Mouse (Mus musculus): ENCODE measurements around the gene Gipc3. TPM values are rescaled to one million over a fixed set of nuclear protein-coding genes. Genes with fewer than 3 reads are reported as not detected.

Gene Gipc3
- not detected for polyA plus RNA-seq (2014; fragmentation: Illumina TruSeq; extraction: RNeasy Lipid Tissue Mini Kit (QIAGEN cat#74804))

DNA sequence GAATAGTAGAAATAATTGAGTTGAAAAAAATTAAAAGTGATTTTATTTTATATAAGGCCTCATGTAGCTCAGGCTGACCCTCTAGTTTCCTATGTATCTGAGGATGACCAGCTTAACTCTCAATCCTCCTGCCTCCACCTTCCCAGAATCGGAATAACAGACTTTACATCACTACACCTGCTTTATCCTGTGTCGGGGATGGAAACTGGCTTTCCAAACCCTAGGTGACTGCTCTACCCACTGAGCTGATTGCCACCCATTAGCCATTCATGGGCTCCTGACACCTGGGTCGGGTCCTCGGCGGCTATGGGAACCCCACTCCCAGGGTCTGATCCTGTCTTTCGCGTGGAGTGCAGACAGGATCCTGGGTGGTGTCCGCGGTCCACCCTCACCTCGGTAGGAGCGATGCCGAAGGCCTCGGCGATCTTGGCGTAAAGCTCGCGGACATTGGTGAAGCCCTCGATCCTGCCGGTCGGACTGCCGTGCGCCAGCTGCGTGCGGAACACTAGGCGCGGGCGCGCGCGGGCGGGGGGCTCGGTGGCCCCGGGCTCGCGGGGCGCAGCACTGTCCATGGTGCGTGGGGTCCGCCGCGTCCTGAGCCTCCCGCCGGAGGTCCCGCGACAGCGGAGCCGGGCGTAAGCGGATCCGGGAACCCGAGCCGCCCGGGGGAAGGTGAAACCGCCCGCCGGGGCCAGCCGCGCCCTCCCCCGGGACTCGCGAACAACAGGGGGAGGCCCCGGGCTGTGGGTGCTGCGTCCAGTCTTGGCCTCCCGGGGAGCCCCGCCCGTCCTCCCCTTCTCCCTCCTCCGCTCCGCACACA is at the start of gene Gipc3:
Gene Gipc3, minus strand, starts transcription at position 581 of the 820 bp plus-strand sequence.

DNA sequence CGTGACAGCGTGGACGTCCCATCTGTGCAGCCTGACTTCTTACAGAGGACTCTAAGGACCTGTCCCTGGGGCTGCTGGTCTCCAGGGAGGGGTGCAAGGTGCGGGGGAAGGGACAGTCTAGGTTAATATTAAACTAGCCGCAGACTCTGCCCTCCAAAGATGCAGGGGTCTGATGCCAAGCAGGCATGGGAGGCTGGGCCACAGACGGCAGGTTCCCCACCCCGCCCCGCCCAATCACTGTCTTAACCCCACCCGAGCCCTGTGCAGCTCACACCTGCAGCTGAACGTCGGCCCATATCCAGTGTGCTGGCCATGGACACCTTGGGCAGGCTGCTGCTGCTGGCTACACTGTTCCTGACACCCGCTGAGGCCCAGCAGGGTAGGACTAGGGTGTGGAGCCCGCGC is 49.7 kb upstream of the Gipc3 start, which contains the start of gene Smim24:
Gene Smim24, plus strand, starts transcription at position 271 of the 405 bp plus-strand sequence.

DNA sequence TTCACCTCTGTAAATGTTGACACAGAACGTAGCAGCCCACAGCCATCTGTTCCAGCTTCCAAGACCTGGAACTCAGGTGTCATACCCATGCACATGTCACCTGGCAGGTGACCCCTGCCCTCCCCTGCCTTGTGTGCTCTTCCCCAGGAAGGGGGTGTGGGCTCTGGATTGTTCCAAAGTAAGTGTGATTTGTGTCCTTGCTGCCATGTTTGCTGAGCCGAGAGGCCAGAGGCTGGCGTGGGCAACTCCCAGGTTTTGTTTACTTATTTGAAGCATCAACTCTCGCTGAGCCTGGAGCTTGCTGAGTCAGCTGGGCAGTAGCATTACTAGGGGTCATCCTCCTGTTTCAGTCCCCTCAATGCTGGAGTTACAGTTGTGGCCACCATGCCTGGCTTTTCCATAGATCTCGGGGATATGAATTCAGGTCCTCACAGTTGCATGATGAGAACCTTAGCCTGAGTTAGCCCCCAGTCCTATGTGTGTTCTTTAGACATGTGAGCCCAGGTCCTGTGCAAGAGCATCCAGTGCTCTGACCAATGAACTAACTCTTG is 45.5 kb upstream of the Gipc3 start, which contains the start of gene Gm48552:
Gene Gm48552, plus strand, starts transcription at position 501 of the 551 bp plus-strand sequence.

DNA sequence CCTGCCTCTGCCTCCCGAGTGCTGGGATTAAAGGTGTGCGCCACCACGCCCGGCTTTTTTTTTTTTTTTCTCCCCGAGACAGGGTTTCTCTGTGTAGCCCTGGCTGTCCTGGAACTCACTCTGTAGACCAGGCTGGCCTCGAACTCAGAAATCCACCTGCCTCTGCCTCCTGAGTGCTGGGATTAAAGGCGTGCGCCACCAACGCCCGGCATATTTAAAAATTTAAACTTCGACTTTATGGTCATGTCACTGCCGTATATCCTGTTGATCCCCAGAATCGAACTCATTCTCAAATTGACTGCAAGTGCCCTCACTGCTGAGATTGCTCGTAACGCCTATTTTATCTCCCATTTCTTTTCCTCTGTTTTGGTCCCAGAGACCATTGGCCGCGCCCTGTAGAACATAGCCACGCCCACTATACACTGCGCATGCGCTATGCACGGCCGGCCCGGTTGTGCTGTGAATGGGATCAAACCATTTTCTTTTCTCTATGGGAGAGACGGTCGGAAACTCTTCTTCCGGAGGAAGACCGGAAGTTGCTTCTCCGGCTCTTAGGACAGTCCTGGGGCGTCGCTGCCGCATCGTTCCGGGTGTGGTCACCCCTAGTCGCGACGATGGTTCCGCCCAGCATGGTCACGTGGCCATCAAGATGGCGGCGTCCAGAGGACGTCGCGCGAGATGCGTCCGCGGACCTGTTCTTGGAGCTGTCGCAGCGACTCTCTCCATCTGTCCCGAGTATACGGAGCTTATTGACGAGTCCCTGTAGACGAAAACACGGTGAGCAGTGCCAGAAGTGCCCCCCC is 40.9 kb upstream of the Gipc3 start, which contains the start of the genes Dohh and Gm48551:
Gene Dohh, plus strand, starts transcription at position 627 of the 803 bp plus-strand sequence.
Gene Gm48551, plus strand, starts transcription at position 665 of the 803 bp plus-strand sequence.

DNA sequence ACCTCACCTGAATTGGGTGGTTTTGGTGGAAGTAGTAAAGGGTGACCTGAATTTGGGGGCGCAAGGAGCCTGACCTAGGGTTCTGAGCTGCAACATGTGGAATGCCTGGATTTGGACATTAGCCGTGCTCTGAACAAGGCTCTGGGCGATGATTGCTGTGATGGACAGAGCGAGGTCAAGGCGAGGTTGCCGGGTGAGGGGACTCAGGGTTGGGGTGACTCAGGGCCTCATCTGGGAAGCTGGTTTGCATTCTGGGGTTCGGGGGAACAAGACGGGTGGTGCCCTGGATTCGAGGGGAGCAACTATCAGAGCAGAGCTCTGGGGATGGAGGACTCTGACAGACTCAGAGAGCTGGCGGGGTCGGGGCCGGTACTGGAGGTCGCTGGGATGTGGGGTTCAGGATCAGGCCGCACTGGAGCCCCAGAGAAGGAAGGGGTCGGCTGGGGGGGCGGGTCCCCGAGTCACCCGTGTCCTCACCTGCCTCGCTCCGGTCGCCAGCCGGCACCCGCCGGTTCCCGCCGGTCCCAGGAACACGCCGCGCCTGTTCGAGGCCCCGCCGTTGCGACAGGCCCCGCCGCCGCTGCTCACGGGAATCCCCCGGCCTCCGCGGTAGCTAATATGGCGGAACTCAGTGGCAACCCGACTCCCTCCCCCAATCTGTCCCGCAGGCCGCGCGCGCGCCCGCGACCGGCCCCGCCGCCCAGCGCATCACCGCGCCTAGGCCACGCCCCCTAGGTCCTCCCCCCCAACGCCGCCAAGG is 34.9 kb upstream of the Gipc3 start, which contains the start of gene Fzr1:
Gene Fzr1, minus strand, starts transcription at position 724 of the 760 bp plus-strand sequence.

DNA sequence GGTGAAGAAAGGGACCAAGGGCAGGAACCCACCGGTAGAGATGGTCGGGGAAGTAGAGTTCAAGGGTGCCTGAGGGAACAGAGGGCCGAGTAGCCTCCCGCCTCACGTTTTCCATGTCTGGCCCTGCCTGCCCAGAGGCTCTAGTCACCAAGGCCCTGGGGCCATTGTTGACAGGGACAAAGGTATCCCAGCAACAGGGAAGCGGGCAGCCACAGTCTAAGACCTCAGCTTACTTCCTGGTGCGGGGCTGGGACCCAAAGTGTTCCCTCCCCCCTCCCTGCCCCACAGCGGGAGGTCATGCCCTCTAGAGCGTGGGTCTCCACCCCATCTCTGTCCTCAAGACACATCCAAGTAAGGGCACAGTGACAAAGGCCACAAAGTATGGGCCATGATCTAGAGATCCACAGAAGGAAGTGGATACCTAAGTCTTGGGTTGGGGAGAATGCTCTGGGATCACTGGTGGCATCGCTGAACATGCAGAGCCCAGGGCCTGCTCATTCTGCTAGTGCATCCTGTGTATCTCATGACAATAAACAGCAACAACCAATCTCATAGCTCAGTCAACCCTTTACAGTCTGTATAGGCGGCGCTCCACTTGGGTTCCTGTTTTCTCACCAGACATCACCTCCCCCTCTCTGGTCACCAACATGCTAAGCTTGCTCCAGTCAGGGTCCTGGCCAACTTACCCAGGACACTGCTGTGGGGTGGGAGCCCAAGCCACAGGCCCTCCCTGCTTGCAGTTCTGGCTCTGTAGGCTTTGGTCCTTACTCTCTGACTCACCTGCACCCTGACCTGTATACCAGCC is 22.8 kb upstream of the Gipc3 start, which contains the start of gene 4930404N11Rik:
Gene 4930404N11Rik, minus strand, starts transcription at position 145 of the 805 bp plus-strand sequence.

DNA sequence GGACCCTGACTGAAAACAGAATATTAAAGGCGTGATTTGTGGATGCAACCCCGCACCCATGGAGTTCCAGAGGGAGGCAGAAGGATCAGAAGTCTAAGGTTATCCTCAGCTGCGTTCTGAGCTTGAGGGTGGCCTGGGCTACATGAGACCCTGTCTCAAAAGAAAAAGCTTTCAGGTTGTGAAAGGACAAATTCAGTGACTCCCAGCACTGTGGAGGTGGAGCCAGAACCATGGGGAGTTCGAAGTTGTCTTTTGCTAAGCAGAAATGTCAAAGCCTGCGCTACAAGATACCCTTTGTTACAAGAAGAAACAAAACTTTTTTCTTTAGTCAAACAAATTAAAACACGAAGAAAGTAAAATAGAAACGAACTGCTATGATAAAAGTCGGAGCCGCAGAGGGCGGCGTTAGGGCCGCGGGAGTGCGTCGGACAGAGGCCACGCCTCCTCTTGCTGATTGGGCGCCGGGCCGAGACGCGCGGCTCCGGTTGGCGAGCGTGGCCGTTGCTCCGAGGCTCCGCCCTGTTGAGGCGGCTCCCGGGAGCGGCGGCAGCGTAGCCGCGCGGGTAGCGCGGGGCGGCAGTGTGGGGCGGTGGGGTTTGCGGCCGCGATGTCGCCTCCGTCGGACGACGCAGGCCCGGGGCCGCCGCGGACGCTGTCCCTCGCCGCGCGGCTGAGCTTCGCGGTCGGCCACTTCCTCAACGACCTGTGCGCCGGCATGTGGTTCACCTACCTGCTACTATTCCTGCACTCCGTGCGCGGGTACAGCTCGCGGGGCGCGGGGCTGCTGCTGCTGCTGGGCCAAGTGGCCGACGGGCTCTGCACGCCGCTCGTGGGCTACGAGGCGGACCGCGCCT is 14.2 kb upstream of the Gipc3 start, which contains the start of gene Mfsd12:
Gene Mfsd12, plus strand, starts transcription at position 501 of the 854 bp plus-strand sequence.

DNA sequence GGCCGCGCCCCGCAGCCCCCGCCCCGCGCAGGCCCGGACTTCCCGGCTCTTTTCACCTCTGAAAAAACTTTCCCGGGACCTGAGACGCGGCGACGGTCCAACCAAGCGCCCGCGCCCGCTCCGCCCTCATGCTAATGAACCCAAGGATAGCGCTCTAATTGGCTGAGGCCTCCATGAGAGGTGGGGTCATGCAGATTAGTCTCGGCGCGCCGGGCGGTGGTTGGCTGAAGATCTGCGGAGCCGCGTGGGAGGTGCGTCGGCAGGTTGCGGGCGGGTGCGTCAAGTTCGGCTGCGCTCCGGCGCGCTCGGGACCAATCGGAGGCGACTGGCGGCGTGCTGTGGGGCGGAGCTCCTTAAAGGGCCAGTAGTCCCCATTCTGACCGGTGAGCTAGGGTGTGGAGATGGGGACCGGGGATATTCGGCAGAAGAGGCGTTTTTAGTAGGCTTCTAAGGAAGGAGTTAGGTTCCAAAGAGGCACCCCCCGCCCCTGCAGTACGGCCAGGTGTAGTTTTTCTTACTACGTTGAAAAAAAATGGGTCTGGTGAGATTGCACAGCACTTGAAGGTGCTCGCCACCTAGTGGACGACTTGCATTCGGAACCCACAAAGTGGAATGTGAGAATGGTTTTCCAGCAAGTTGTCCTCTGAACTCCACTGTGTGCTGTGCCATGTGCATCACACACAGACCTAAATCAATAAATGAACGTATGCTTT is 7.4 kb upstream of the Gipc3 start, which contains the start of gene Hmg20b:
Gene Hmg20b, minus strand, starts transcription at position 130 of the 713 bp plus-strand sequence.

DNA sequence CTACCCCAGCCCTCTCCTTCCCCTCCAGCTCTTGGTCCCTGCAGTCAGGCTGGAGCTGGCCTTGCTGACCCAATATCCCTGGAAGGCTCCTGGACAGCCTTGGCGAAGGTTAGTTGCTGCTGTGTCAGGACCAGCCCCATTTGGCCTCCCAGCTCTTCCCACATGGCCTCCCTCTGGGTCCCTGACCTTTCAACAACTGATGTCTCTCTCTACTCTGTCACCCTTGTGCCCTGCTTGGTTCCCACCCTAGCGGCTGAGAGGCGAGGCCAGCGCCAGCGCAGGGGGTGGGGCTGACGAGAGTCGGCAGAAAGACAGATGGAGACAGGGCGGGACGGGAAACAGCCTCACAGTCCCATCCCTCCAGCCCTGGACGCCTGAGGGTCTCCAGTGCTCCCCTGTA is 14.7 kb downstream of the Gipc3 start, which contains the start of gene Tbxa2r:
Gene Tbxa2r, plus strand, starts transcription at position 346 of the 400 bp plus-strand sequence.

DNA sequence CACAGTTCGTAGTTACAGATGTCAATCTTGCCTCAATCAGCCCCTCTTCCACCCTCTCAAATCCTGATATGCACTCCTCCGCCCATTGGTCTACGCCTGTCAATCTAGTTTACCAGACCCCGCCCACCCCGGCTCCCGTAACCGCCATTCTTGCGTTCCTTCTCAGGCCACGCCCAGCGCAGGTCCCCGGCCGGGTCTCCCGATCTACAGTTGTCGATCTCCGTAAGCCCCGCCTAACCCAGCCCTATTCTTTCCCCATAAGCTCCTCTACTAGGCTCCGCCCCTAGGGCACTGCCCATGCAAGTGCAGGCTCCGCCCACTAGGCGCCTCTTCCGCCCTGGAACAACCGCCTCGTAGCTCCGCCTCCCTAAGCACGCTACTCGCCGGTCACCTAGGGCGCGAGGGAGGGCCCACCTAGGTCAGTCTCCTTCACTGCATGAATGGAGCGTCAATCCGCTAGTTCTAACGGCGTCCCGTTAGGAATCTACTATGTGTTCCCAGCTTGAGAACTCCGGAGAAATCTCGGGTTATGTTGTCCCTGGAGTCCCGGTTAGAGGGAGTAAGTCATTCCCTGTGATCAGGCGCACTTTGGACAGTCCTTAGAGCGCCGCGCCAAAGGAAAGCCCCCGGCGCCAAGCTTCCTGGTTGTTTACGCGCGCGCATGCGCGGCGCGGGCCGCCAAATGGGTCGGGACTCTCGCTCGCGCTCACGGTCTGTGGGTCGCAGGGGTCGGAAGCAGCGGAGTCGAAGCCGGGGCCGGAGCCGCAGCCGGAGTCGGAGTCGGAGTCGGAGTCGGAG is 22.3 kb downstream of the Gipc3 start, which contains the start of gene Cactin:
Gene Cactin, plus strand, starts transcription at position 554 of the 798 bp plus-strand sequence.

DNA sequence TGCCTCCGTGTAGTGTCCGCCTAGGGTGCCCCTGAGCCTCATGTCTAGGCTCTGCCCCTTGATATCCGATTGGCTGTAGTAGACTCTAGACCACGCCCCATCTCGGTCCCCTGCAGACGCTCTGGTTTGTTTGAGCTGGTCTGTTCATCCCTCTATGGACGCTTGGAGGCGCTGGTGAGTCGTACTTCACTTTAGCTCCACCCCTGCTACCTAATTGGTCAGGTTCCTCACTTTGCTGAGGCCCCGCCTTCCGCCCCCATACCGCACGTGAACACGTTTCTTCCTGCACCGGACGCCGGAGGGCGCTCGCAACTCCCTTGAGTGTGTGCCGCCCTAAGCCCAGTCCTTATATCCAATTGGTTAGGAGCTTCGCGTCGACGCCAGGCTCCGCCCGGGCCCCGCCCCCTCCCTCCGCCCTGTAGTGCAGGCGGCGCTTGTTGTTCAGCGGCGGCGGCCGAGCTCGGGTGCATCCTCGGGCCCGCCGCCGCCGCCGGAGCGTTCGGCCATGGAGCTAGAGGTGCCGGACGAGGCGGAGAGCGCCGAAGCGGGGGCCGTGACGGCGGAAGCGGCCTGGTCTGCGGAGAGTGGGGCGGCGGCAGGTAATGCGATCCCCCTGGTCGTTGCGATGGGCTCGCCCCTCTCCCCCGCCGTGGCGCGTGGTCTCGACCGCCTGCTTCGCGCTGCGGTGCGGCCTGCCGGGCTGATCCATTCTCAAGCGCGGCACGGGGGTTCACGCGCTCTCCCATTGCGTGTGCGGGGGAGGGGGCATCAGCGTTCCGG is 50.3 kb downstream of the Gipc3 start, which contains the start of gene Pip5k1c:
Gene Pip5k1c, plus strand, starts transcription at position 410 of the 780 bp plus-strand sequence.

DNA sequence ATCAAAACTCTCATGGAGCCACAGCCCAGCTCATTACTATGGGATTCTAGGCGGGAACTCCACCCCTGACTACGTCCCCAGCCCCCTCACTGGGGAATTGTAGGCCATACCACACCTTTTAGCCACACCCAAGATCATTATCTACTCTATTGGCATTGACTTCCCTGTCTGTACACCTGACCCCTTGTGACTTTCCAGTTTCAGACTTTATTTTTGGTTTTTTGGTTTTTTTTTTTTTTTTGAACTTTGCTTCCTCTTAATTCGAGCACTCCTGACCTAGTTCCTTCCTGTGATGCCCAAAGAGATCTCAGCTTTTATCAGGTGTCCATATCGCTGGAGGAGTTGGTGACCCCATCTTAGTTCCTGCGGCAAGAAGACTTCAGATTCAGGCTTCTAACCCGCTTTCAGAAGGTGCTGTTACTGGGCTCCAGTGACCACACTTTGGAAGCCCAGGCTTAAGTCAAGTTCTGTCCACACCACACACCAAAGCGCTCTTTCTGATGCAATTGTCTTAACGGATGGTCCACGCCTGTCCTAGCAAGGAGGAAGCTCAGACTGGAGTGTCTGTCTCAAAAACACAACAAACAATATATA is 51.5 kb downstream of the Gipc3 start, which contains the start of gene Tjp3:
Gene Tjp3, minus strand, starts transcription at position 71 of the 594 bp plus-strand sequence.

